Mouse (Mus musculus): ENCODE data around the gene Paqr5.
A peak's percentile ranks its signal among the peaks of the same experiment; 100 is the strongest.

DNA sequence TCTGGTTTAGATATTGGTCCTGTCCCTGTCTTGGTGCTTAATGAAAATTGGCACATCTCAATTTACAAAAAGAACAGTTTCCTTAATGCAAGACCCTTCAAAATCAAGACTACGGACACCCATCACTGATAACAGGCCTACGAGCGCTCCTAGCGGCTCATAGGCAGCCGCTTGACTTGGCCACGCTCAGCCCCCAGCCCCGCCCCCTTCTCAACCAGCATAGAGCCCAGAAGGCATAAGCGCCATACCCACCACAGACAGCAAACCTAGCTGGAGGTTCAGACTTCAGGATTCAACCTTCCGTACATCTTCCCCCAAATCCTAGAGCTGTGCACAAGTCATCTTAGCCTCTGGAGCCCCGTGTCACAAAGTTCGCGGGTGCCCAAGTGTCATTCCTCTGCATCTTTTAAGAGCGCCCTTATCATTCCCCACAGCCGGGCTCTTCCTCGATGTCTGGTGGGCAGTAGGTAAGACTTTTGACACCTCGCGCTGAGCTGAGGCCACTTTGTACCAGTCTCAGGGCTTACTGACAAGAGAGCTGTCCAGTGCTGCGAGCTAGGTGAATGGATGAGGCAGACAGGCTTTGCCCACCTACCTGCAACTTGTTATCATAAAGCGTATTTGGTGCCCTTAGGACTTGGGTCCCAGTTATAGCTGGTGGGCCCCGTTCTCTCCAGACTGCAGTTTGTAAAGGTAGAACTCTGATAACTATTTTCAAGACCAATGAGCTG is 116.0 kb downstream of the Paqr5 start:
- TF ChIP-seq USF1 (IDR thresholded peaks at IDR 0.05; ENCODE audit: low read depth): no peak
- TF ChIP-seq MAX (IDR thresholded peaks at IDR 0.05; ENCODE audit: low read depth): no peak
- no peak for TF ChIP-seq MYOG (IDR thresholded peaks at IDR 0.05; ENCODE audit: control insufficient read depth in 1 of 3, insufficient read depth in 1 of 3, insufficient read length in 2 of 3, low read depth in 2 of 3)
- no peak for TF ChIP-seq CEBPB (IDR thresholded peaks at IDR 0.05; ENCODE audit: insufficient read depth, poor library complexity, severe bottlenecking)
- no peak for TF ChIP-seq E2F4 (IDR thresholded peaks at IDR 0.05; ENCODE audit: insufficient read depth)
- TF ChIP-seq POLR2AphosphoS2 (IDR thresholded peaks at IDR 0.05; ENCODE audit: insufficient read length, low read depth): peak; percentile 30
- no peak for TF ChIP-seq SRF (IDR thresholded peaks at IDR 0.05; ENCODE audit: control insufficient read depth, insufficient read length, low read depth)
- no peak for TF ChIP-seq POLR2A (IDR thresholded peaks at IDR 0.05; ENCODE audit: insufficient read length, low read depth)
- no peak for TF ChIP-seq TCF12 (IDR thresholded peaks at IDR 0.05; ENCODE audit: insufficient read depth, poor library complexity, severe bottlenecking)
- no peak for TF ChIP-seq TCF3 (IDR thresholded peaks at IDR 0.05; ENCODE audit: insufficient read length, low read depth)
- TF ChIP-seq REST (IDR thresholded peaks at IDR 0.05; ENCODE audit: insufficient read depth, insufficient read length): no peak
- TF ChIP-seq MYOD1 (IDR thresholded peaks at IDR 0.05; ENCODE audit: control insufficient read depth in 1 of 3, insufficient read length in 2 of 3, low read depth in 2 of 3): no peak

Data from myocyte (in vitro differentiated cells).